Mouse (Mus musculus) forebrain, embryonic 12.5 days (tissue): ENCODE results near the gene Cox10. TPM values are rescaled to one million over a fixed set of nuclear protein-coding genes. Genes with fewer than 3 reads are reported as not detected.

Experiments used
- ATAC-seq: fragments of 200-750 bp; cut with Nextera tagmentation; 2 replicates; pipeline ENCODE4 v1.8.0; 2017; ENCODE audit warnings: moderate TSS enrichment; ENCODE audit not compliant: low FRiP score
- H3K27ac ChIP-seq: fragments of 300-500 bp; sonication (generic); 2 replicates; pipeline ENCODE4 v1.5.1; 2016; ENCODE audit warnings: mild to moderate bottlenecking
- H3K27me3 ChIP-seq: fragments of 300-500 bp; sonication (generic); 2 replicates; pipeline ENCODE4 v1.6.1; 2016; ENCODE audit warnings: mild to moderate bottlenecking
- H3K36me3 ChIP-seq: fragments of 300-500 bp; sonication (generic); replicated peaks from 2 replicates; pipeline ENCODE4 v1.6.1; 2016; ENCODE audit warnings: mild to moderate bottlenecking
- H3K4me1 ChIP-seq: fragments of 300-500 bp; sonication (generic); 2 replicates; pipeline ENCODE4 v1.6.1; 2016
- H3K4me2 ChIP-seq: fragments of 300-500 bp; sonication (generic); 2 replicates; pipeline ENCODE4 v1.6.1; 2016; ENCODE audit warnings: mild to moderate bottlenecking, moderate library complexity
- H3K4me3 ChIP-seq: fragments of 300-500 bp; sonication (generic); replicated peaks from 2 replicates; pipeline ENCODE4 v1.5.1; 2016; ENCODE audit warnings: mild to moderate bottlenecking
- H3K9ac ChIP-seq: fragments of 300-500 bp; sonication (generic); 2 replicates; pipeline ENCODE4 v1.6.1; 2016; ENCODE audit warnings: mild to moderate bottlenecking
- H3K9me3 ChIP-seq: fragments of 300-500 bp; sonication (generic); 2 replicates; pipeline ENCODE4 v1.6.1; 2016
- WGBS: fragments of 180-500 bp; shearing (Covaris S2); methylation state at CpG from one replicate; pipeline ENCODE4 v1.1.7; 2016; 5-methylcytosine and 5-hydroxymethylcytosine counted together
- polyA plus RNA-seq: library from polyadenylated mRNA; unstranded; fragments of >200 nt; fragmentation: Nextera tagmentation; extraction: Ambion mirVana; gene quantifications from 2 replicates; pipeline ENCODE4 v1.2.1, GENCODE M21; 2016

The Cox10 gene
- polyA plus RNA-seq, 1 experiment from 2014 or later = 21.9 TPM

- Histone ChIP-seq H3K4me3 (no peak overlapping the region), H3K36me3 (no peaks in the 10 kb centered on the region), H3K9ac (no peak overlapping the region), H3K4me1 (no peaks in the 10 kb centered on the region), H3K4me2 (no peak overlapping the region), H3K27me3 (peaks cover 38% of the 10 kb centered on the region), H3K27ac (no peak overlapping the region), H3K9me3 (no peaks in the 10 kb centered on the region)
- 87% methylated on average over 8 of the region's 8 CpGs for WGBS
- no peak for ATAC-seq
Measured at GRCm38 (mm10) chr11:63942177-63942576, 137.1 kb downstream of the Cox10 start.

GRCm38 (mm10) chr11:63936641-63937040 lies 142.6 kb downstream of the Cox10 start:
- no peak overlapping the region for H3K4me3 ChIP-seq
- ATAC-seq = no peak
- H3K36me3 ChIP-seq = no peaks in the 10 kb centered on the region
- H3K27ac ChIP-seq = no peak overlapping the region
- H3K27me3 ChIP-seq = peaks cover 76% of the 10 kb centered on the region
- no peaks in the 10 kb centered on the region for H3K9me3 ChIP-seq
- no peaks in the 10 kb centered on the region for H3K4me1 ChIP-seq
- no peak overlapping the region for H3K4me2 ChIP-seq
- no peak overlapping the region for H3K9ac ChIP-seq
- 41% methylated on average over 3 of the region's 3 CpGs for WGBS

- H3K4me2 ChIP-seq = no peak overlapping the region
- ATAC-seq = no peak
- 87% methylated on average over 6 of the region's 6 CpGs for WGBS
- H3K9ac ChIP-seq = no peak overlapping the region
- H3K4me1 ChIP-seq = peaks cover 28% of the 10 kb centered on the region
- no peaks in the 10 kb centered on the region for H3K9me3 ChIP-seq
- no peak overlapping the region for H3K27ac ChIP-seq
- peaks cover 66% of the 10 kb centered on the region for H3K27me3 ChIP-seq
- no peaks in the 10 kb centered on the region for H3K36me3 ChIP-seq
- no peak overlapping the region for H3K4me3 ChIP-seq
Measured at GRCm38 (mm10) chr11:63926901-63927300, 152.4 kb downstream of the Cox10 start.

GRCm38 (mm10) chr11:63925161-63925582 lies 154.1 kb downstream of the Cox10 start:
- Histone ChIP-seq H3K36me3 (no peaks in the 10 kb centered on the region), H3K9me3 (no peaks in the 10 kb centered on the region), H3K4me3 (peak overlapping the region; percentile 29), H3K4me1 (peaks cover 43% of the 10 kb centered on the region), H3K27ac (no peak overlapping the region), H3K4me2 (peak overlapping the region; percentile 49), H3K27me3 (peaks cover 80% of the 10 kb centered on the region), H3K9ac (0 out of 2 replicates have a peak overlapping the region, but pooled peaks have one; percentile 21)
- ATAC-seq = no peak
- 1% methylated on average over 31 of the region's 31 CpGs for WGBS

- Histone ChIP-seq H3K4me2 (0 out of 2 replicates have a peak overlapping the region, but pooled peaks have one; percentile 10), H3K4me3 (no peak overlapping the region), H3K27me3 (peaks cover 82% of the 10 kb centered on the region), H3K4me1 (peaks cover 50% of the 10 kb centered on the region), H3K27ac (no peak overlapping the region), H3K36me3 (no peaks in the 10 kb centered on the region), H3K9me3 (no peaks in the 10 kb centered on the region), H3K9ac (no peak overlapping the region)
- no peak for ATAC-seq
- WGBS = 3% methylated on average over 26 of the region's 26 CpGs
Measured at GRCm38 (mm10) chr11:63924286-63924930, 154.9 kb downstream of the Cox10 start.

- Histone ChIP-seq H3K4me2 (peak overlapping the region; percentile 93), H3K27ac (no peak overlapping the region), H3K36me3 (no peaks in the 10 kb centered on the region), H3K4me1 (peaks cover 58% of the 10 kb centered on the region), H3K4me3 (peak overlapping the region; percentile 33), H3K27me3 (peaks cover 91% of the 10 kb centered on the region), H3K9ac (peak overlapping the region; percentile 33; the same call in 1 of the 2 replicates), H3K9me3 (no peaks in the 10 kb centered on the region)
- WGBS = 1% methylated on average over 29 of the region's 29 CpGs
- ATAC-seq = no peak
Measured at GRCm38 (mm10) chr11:63923386-63923785, 155.9 kb downstream of the Cox10 start.

- Histone ChIP-seq H3K4me3 (peak within 1 kb of the TSS; percentile 59), H3K36me3 (no peaks in the 10 kb centered on the region), H3K9ac (peak within 1 kb of the TSS; percentile 60), H3K4me1 (peaks cover 69% of the 10 kb centered on the region), H3K27me3 (peaks cover 96% of the 10 kb centered on the region), H3K4me2 (peak within 1 kb of the TSS; percentile 93), H3K9me3 (no peaks in the 10 kb centered on the region), H3K27ac (0 out of 2 replicates have a peak within 1 kb of the TSS, but pooled peaks have one; percentile 43)
- under 1% methylated on average over 43 of the region's 43 CpGs for WGBS
- ATAC-seq = peak; percentile 96
Measured at GRCm38 (mm10) chr11:63922091-63922621, 157.1 kb downstream of the Cox10 start, which contains the start of gene Hs3st3b1. Gene Hs3st3b1 (minus strand): TSS chr11:63922290.

GRCm38 (mm10) chr11:63921044-63921951 lies 158.0 kb downstream of the Cox10 start:
- H3K27me3 ChIP-seq = peaks cover 95% of the 10 kb centered on the region
- 0 out of 2 replicates have a peak, but pooled peaks have one; percentile 9 for ATAC-seq

GRCm38 (mm10) chr11:63920531-63920930 lies 158.7 kb downstream of the Cox10 start:
- peak; percentile 67 for ATAC-seq
- Histone ChIP-seq H3K4me1 (peaks cover 74% of the 10 kb centered on the region), H3K36me3 (no peaks in the 10 kb centered on the region), H3K27me3 (peaks cover 92% of the 10 kb centered on the region), H3K9me3 (no peaks in the 10 kb centered on the region), H3K27ac (no peak overlapping the region), H3K4me2 (peak overlapping the region; percentile 93), H3K9ac (peak overlapping the region; percentile 60), H3K4me3 (peak overlapping the region; percentile 59)
- 0% methylated on average over 33 of the region's 33 CpGs for WGBS

More at GRCm38 (mm10) chr11:63921044-63921951, 158.0 kb downstream of the Cox10 start:
- WGBS = under 1% methylated on average over 73 of the region's 80 CpGs
- peak overlapping the region; percentile 60 for H3K9ac ChIP-seq
- peaks cover 74% of the 10 kb centered on the region for H3K4me1 ChIP-seq
- H3K4me3 ChIP-seq = peak overlapping the region; percentile 59
- 0 out of 2 replicates have a peak overlapping the region, but pooled peaks have one; percentile 43 for H3K27ac ChIP-seq
- H3K4me2 ChIP-seq = peak overlapping the region; percentile 93
- H3K36me3 ChIP-seq = no peaks in the 10 kb centered on the region
- no peaks in the 10 kb centered on the region for H3K9me3 ChIP-seq

- 2% methylated on average over 52 of the region's 52 CpGs for WGBS
- no peak for ATAC-seq
- Histone ChIP-seq H3K4me1 (peaks cover 69% of the 10 kb centered on the region), H3K9me3 (no peaks in the 10 kb centered on the region), H3K27me3 (peaks cover 90% of the 10 kb centered on the region), H3K9ac (peak overlapping the region; percentile 60; the same call in 1 of the 2 replicates), H3K4me2 (peak overlapping the region; percentile 93), H3K27ac (0 out of 2 replicates have a peak overlapping the region, but pooled peaks have one; percentile 15), H3K36me3 (no peaks in the 10 kb centered on the region), H3K4me3 (peak overlapping the region; percentile 59)
Measured at GRCm38 (mm10) chr11:63919211-63920098, 159.8 kb downstream of the Cox10 start.
